Mouse (Mus musculus): Measurements from ENCODE around the gene Gm10282. TPM values are rescaled to one million over a fixed set of nuclear protein-coding genes. Genes with fewer than 3 reads are reported as not detected.

Gene Gm10282
- 5.7 and 6.6 TPM in 2 replicates for polyA plus RNA-seq (2012; rRNA removed)

GRCm38 (mm10) chr8:72305210-72305905, at the start of gene Gm10282:
Gm10282 (minus strand) TSS chr8:72305260.

GRCm38 (mm10) chr8:72318801-72319322, 13.8 kb upstream of the Gm10282 start, which contains the start of gene Klf2:
Klf2 (plus strand) TSS chr8:72319033.

Other genes with a start within 250 kb of the Gm10282 start
- not detected in 2 replicates for gene Olfr373, start 222.1 kb downstream of the Gm10282 start, polyA plus RNA-seq (2012; rRNA removed)
- 0.01 TPM in 1 of 2 replicates, not detected in the other for gene Olfr374, start 198.2 kb downstream of the Gm10282 start, polyA plus RNA-seq (2012; rRNA removed)
- gene Tpm4, start 170.3 kb downstream of the Gm10282 start, polyA plus RNA-seq (2012; rRNA removed) = 60.7 and 68.7 TPM in 2 replicates
- 66.6 and 67.5 TPM in 2 replicates for gene Rab8a, start 144.1 kb downstream of the Gm10282 start, polyA plus RNA-seq (2012; rRNA removed)
- 0.89 and 1.6 TPM in 2 replicates for gene Hsh2d, start 115.6 kb downstream of the Gm10282 start, polyA plus RNA-seq (2012; rRNA removed)
- gene Cib3, start 92.4 kb downstream of the Gm10282 start, polyA plus RNA-seq (2012; rRNA removed) = 0.03 TPM in 1 of 2 replicates, not detected in the other
- gene Gm11034, start 91.6 kb downstream of the Gm10282 start, polyA plus RNA-seq (2012; rRNA removed) = not detected in 2 replicates
- 28.3 and 28.8 TPM in 2 replicates for gene Fam32a, start 85.5 kb downstream of the Gm10282 start, polyA plus RNA-seq (2012; rRNA removed)
- gene Ap1m1, start 65.2 kb downstream of the Gm10282 start, polyA plus RNA-seq (2012; rRNA removed) = 33.5 and 36.0 TPM in 2 replicates
- gene Klf2, start 13.8 kb upstream of the Gm10282 start, polyA plus RNA-seq (2012; rRNA removed) = 4.9 and 5.6 TPM in 2 replicates
- gene Eps15l1, start 116.2 kb upstream of the Gm10282 start, polyA plus RNA-seq (2012; rRNA removed) = 16.9 and 20.9 TPM in 2 replicates
- 0.22 and 0.32 TPM in 2 replicates for gene Calr3, start 138.6 kb upstream of the Gm10282 start, polyA plus RNA-seq (2012; rRNA removed)
- 2.4 and 2.5 TPM in 2 replicates for gene 1700030K09Rik, start 138.6 kb upstream of the Gm10282 start, polyA plus RNA-seq (2012; rRNA removed)
- gene Cherp, start 170.0 kb upstream of the Gm10282 start, polyA plus RNA-seq (2012; rRNA removed) = 13.3 and 15.6 TPM in 2 replicates
- 9.6 and 10.1 TPM in 2 replicates for gene Slc35e1, start 187.4 kb upstream of the Gm10282 start, polyA plus RNA-seq (2012; rRNA removed)
- 3.5 and 4.8 TPM in 2 replicates for gene Med26, start 243.0 kb upstream of the Gm10282 start, polyA plus RNA-seq (2012; rRNA removed)

Data from liver, embryonic 18 days (tissue).